Mouse (Mus musculus) heart, embryonic 11.5 days (tissue): ENCODE measurements around the gene Gins2. TPM values are rescaled to one million over a fixed set of nuclear protein-coding genes. Genes with fewer than 3 reads are reported as not detected.

ENCODE experiments used
- ATAC-seq: fragments of 200-750 bp; cut with Nextera tagmentation; replicated peaks from 2 replicates; pipeline ENCODE4 v1.8.0; 2017; ENCODE audit warnings: moderate library complexity; ENCODE audit not compliant: insufficient number of reproducible peaks, low FRiP score, low TSS enrichment
- H3K27ac ChIP-seq: fragments of 300-500 bp; sonication (generic); 2 replicates; pipeline ENCODE4 v1.5.1; 2014; ENCODE audit warnings: mild to moderate bottlenecking, low read depth, low read length
- H3K27me3 ChIP-seq: fragments of 300-500 bp; sonication (generic); 2 replicates; pipeline ENCODE4 v1.6.1; 2014; ENCODE audit warnings: mild to moderate bottlenecking, low read length, mixed read lengths; ENCODE audit not compliant: control insufficient read depth, insufficient read depth
- H3K36me3 ChIP-seq: fragments of 300-500 bp; sonication (generic); 2 replicates; pipeline ENCODE4 v1.6.1; 2014; ENCODE audit warnings: mild to moderate bottlenecking, low read length, moderate library complexity, mixed read lengths; ENCODE audit not compliant: control insufficient read depth, insufficient read depth
- H3K4me1 ChIP-seq: fragments of 300-500 bp; sonication (generic); 2 replicates; pipeline ENCODE4 v1.6.1; 2014; ENCODE audit warnings: low read length; ENCODE audit not compliant: control insufficient read depth, insufficient read depth
- H3K4me2 ChIP-seq: fragments of 300-500 bp; sonication (generic); 2 replicates; pipeline ENCODE4 v1.6.1; 2014; ENCODE audit warnings: mild to moderate bottlenecking, moderate library complexity
- H3K4me3 ChIP-seq: fragments of 300-500 bp; sonication (generic); 2 replicates; pipeline ENCODE4 v1.5.1; 2014; ENCODE audit warnings: low read depth, low read length
- H3K9ac ChIP-seq: fragments of 300-500 bp; sonication (generic); 2 replicates; pipeline ENCODE4 v1.6.1; 2014; ENCODE audit warnings: mild to moderate bottlenecking, low read depth, low read length, moderate library complexity
- H3K9me3 ChIP-seq: fragments of 300-500 bp; sonication (generic); replicated peaks from 2 replicates; pipeline ENCODE4 v1.6.1; 2016; ENCODE audit warnings: low read length; ENCODE audit not compliant: control insufficient read depth
- WGBS: fragments of 180-500 bp; shearing (Covaris S2); extraction: QIAGEN DNeasy Blood & Tissue Kit; methylation state at CpG from one replicate; pipeline ENCODE4 v1.1.7; 2014; ENCODE audit not compliant: insufficient replicate concordance; 5-methylcytosine and 5-hydroxymethylcytosine counted together
- polyA plus RNA-seq: library from polyadenylated mRNA; unstranded; fragments of >200 nt; fragmentation: Nextera tagmentation; extraction: Ambion mirVana; gene quantifications from 2 replicates; pipeline ENCODE4 v1.2.1, GENCODE M21; 2014

Gins2 gene
- polyA plus RNA-seq, 1 experiment from 2014 or later: 82.7 TPM

- Histone ChIP-seq H3K9ac (no peak overlapping the region), H3K9me3 (no peaks in the 10 kb centered on the region), H3K4me3 (no peak overlapping the region), H3K4me1 (peaks cover 95% of the 10 kb centered on the region), H3K27ac (no peak overlapping the region), H3K4me2 (no peak overlapping the region), H3K27me3 (no peaks in the 10 kb centered on the region), H3K36me3 (peaks cover 2% of the 10 kb centered on the region; the same call in 1 of the 2 replicates)
- 68% methylated on average over 4 of the region's 4 CpGs for WGBS
- no peak for ATAC-seq
Measured at GRCm38 (mm10) chr8:120558162-120558561, 30.9 kb downstream of the Gins2 start.

DNA sequence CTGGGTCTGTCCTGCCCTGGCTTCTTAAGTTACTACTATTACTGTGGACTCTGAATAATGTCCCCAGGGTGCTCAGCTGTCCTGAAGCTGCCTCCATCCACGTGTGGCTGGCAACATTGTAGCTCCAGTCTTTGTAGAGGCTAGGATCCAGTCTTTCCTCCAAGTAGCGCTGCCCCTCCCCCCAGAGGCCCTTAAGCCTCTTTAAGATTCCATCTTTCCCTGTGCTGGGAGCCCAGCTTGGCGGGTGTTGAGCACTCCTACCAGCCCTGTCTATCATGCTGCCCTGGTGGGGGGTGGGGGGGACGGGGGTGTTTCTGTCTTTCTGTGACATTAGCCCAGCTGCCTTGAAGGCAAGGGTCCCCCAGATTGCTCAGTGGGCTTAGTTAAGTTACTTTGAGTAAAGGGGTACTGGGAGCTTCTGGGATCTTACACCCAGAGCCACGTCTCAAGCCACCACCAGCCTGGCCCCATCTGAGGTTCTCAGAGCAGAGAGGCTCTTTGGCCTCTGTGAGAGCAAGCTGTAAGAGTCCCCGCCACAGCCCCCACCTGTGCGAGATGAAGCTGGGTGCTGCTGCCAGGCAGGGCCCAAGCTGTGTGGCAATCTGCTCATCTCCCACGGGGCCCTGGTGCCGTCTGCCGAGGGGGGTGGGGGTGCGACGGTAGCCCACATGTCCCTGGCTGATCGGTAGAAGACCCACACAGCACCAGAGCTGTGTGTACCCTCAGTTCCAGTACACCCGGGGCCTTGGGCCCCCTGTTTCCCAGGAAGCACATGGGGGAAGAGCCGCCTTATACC lies 31.7 kb downstream of the Gins2 start:
- Histone ChIP-seq H3K27me3 (no peaks in the 10 kb centered on the region), H3K9ac (peak overlapping the region; percentile 65; the same call in 1 of the 2 replicates), H3K9me3 (no peaks in the 10 kb centered on the region), H3K27ac (peak overlapping the region; percentile 94), H3K4me1 (peaks cover 93% of the 10 kb centered on the region), H3K4me3 (no peak overlapping the region), H3K4me2 (no peak overlapping the region), H3K36me3 (peaks cover 2% of the 10 kb centered on the region; the same call in 1 of the 2 replicates)
- 54% methylated on average over 15 of the region's 15 CpGs for WGBS
- ATAC-seq: no peak

- Histone ChIP-seq H3K9ac (peak overlapping the region; percentile 65), H3K9me3 (no peaks in the 10 kb centered on the region), H3K27me3 (no peaks in the 10 kb centered on the region), H3K4me1 (peaks cover 93% of the 10 kb centered on the region), H3K4me2 (peak overlapping the region; percentile 55), H3K27ac (peak overlapping the region; percentile 94), H3K4me3 (peak overlapping the region; percentile 29; the same call in 1 of the 2 replicates), H3K36me3 (peaks cover 2% of the 10 kb centered on the region; the same call in 1 of the 2 replicates)
- WGBS: 33% methylated on average over 20 of the region's 20 CpGs
- ATAC-seq: no peak
Measured at GRCm38 (mm10) chr8:120556198-120556892, 32.8 kb downstream of the Gins2 start.

GRCm38 (mm10) chr8:120554466-120555039 lies 34.6 kb downstream of the Gins2 start:
- Histone ChIP-seq H3K9me3 (no peaks in the 10 kb centered on the region), H3K4me2 (peak overlapping the region; percentile 23), H3K36me3 (peaks cover 2% of the 10 kb centered on the region; the same call in 1 of the 2 replicates), H3K4me1 (peaks cover 95% of the 10 kb centered on the region), H3K27ac (0 out of 2 replicates have a peak overlapping the region, but pooled peaks have one; percentile 94), H3K4me3 (no peak overlapping the region), H3K9ac (no peak overlapping the region), H3K27me3 (no peaks in the 10 kb centered on the region)
- 91% methylated on average over 18 of the region's 18 CpGs for WGBS
- no peak for ATAC-seq

DNA sequence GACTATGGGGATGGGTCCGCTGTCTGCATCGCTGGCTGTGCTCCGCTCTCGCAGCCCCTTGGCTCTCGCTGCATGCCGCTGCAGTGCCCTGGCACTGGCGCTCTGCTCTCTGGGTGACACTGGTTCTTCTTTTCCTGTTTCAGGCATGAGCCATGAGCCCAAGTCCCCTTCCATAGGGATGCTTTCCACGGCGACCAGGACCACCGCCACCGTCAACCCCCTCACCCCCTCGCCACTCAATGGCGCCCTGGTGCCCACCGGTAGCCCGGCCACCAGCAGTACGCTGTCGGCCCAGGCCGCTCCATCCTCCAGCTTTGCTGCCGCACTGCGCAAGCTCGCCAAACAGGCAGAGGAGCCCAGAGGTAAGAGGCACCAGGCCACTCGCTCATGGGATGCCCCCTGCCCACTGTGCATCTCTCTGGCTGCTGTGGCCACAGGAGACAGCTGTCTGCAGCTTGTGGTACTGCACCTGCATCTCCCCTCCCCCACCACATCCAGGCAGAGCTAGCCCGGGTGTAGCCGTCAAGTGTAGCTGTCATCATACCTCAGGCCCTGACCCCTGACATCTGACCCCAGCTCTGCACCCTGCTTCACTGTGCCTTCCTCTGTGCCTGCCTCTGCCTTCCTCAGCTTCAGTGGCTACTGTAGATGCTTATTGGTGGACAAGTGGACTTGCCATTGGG lies 35.5 kb downstream of the Gins2 start:
- no peaks in the 10 kb centered on the region for H3K9me3 ChIP-seq
- H3K9ac ChIP-seq: no peak overlapping the region
- peaks cover 95% of the 10 kb centered on the region for H3K4me1 ChIP-seq
- no peak overlapping the region for H3K4me2 ChIP-seq
- no peak for ATAC-seq
- H3K27me3 ChIP-seq: no peaks in the 10 kb centered on the region
- H3K27ac ChIP-seq: no peak overlapping the region
- H3K4me3 ChIP-seq: no peak overlapping the region
- 87% methylated on average over 24 of the region's 24 CpGs for WGBS
- H3K36me3 ChIP-seq: peaks cover 2% of the 10 kb centered on the region; the same call in 1 of the 2 replicates

DNA sequence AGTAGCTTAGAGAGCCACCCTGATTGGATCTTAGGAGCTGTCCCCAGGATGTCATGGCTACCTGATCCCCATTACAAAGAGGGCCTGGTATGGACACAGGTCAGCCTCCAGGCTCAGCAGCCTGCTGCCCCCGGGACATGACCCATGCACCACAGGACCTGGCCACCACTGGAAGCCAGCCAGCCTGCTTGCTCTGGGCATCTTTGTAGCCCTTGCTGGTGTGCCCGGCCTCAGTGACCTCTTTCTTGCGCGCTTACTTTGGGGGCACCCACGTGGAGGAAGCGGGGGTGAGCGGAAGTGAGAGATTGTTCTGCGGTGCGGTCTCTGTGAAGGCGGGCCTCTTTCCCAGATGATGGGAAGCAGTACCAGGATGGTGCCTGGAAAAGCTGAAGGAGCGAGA lies 36.6 kb downstream of the Gins2 start:
- no peak overlapping the region for H3K27ac ChIP-seq
- no peak overlapping the region for H3K9ac ChIP-seq
- peaks cover 95% of the 10 kb centered on the region for H3K4me1 ChIP-seq
- peaks cover 2% of the 10 kb centered on the region; the same call in 1 of the 2 replicates for H3K36me3 ChIP-seq
- H3K4me3 ChIP-seq: no peak overlapping the region
- H3K4me2 ChIP-seq: no peak overlapping the region
- no peaks in the 10 kb centered on the region for H3K27me3 ChIP-seq
- H3K9me3 ChIP-seq: no peaks in the 10 kb centered on the region
- WGBS: 85% methylated on average over 11 of the region's 11 CpGs
- no peak for ATAC-seq

- H3K36me3 ChIP-seq: peaks cover 2% of the 10 kb centered on the region; the same call in 1 of the 2 replicates
- H3K4me2 ChIP-seq: no peak overlapping the region
- peak overlapping the region; percentile 85 for H3K27ac ChIP-seq
- 83% methylated on average over 3 of the region's 3 CpGs for WGBS
- H3K27me3 ChIP-seq: no peaks in the 10 kb centered on the region
- H3K9ac ChIP-seq: no peak overlapping the region; the same call in 1 of the 2 replicates
- H3K9me3 ChIP-seq: no peaks in the 10 kb centered on the region
- no peak for ATAC-seq
- H3K4me3 ChIP-seq: no peak overlapping the region
- peaks cover 95% of the 10 kb centered on the region for H3K4me1 ChIP-seq
Measured at GRCm38 (mm10) chr8:120551677-120551980, 37.5 kb downstream of the Gins2 start.
